Mouse (Mus musculus) liver, embryonic 14.5 days (tissue): ENCODE measurements around the gene Rasip1.

Experiments used
- CTCF ChIP-seq: IDR thresholded peaks from 2 replicates; pipeline ENCODE4 v1.5.1; 2016; ENCODE audit warnings: antibody characterized with exemption, low read depth, control low read depth
- EP300 ChIP-seq: IDR thresholded peaks from 2 replicates; pipeline ENCODE4 v1.6.1; 2016; ENCODE audit warnings: antibody characterized with exemption, low read depth

GRCm38 (mm10) chr7:45596107-45596506, 31.2 kb upstream of the Rasip1 start:
- TF ChIP-seq CTCF (no peak), EP300 (no peak)
